Mouse (Mus musculus): ENCODE measurements at regions not wholly inside any gene's neighbourhood (a gene's known extent, or its start where the extent isn't known, plus 50 kb on each side); places are given as distances from the start of the nearest gene placed in this dataset.

DNA sequence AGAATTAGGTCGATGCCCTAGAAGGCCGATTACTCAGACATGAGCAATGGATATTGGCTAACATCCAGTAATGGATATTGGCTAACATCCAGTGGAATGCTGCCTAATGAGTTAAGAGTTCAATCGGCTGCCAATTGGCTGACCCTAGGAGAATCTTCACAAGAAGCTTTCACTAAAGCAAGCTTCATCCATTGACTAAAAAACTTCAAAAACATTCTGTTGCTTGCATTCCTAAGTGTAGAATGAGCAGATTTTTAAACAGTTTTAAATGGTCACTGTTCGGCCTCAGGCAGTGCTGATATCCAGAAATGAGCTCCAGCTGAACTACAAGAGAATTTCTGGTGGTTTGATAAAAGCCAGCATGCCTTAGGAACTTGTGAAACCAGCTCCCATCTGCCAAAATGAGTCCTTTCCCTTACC, 56.8 kb upstream of the Cenpe start:
- peak; percentile 81 for DNase-seq (ENCODE audit: extremely low read depth, low read depth, low spot score)
